Mouse (Mus musculus) splenic B cell, adult 2 months (primary cell): ENCODE data around the gene Erg.

ENCODE experiments used
- DNase-seq: peaks from one replicate; pipeline ENCODE4 v3.0.0-alpha.2; 2011; ENCODE audit warnings: low read depth, low spot score
- H3K27me3 ChIP-seq: 2 replicates; pipeline ENCODE4 v1.6.1; 2012; ENCODE audit warnings: mild to moderate bottlenecking, low read length, moderate library complexity, mixed read lengths; ENCODE audit not compliant: control insufficient read depth, poor library complexity, insufficient read depth, severe bottlenecking
- H3K36me3 ChIP-seq: 2 replicates; pipeline ENCODE4 v1.6.1; 2012; ENCODE audit warnings: mild to moderate bottlenecking, low read length, moderate library complexity, mixed read lengths; ENCODE audit not compliant: control insufficient read depth, poor library complexity, insufficient read depth, severe bottlenecking

Gene Erg

GRCm38 (mm10) chr16:95388292-95388691 is 198.1 kb downstream of the Erg start:
- Histone ChIP-seq H3K36me3 (no peaks in the 10 kb centered on the region), H3K27me3 (no peaks in the 10 kb centered on the region)
- no peak for DNase-seq

GRCm38 (mm10) chr16:95387008-95387407 is 199.4 kb downstream of the Erg start:
- DNase-seq: no peak
- Histone ChIP-seq H3K36me3 (no peaks in the 10 kb centered on the region), H3K27me3 (no peaks in the 10 kb centered on the region)

- H3K27me3 ChIP-seq: no peaks in the 10 kb centered on the region
- peak; percentile 15 for DNase-seq
- H3K36me3 ChIP-seq: no peaks in the 10 kb centered on the region
These were observed 201.0 kb downstream of the Erg start for GRCm38 (mm10) chr16:95385299-95385973.

- peak; percentile 68 for DNase-seq
- H3K27me3 ChIP-seq: no peaks in the 10 kb centered on the region
- H3K36me3 ChIP-seq: no peaks in the 10 kb centered on the region
These were observed 201.7 kb downstream of the Erg start for GRCm38 (mm10) chr16:95384590-95385148.

GRCm38 (mm10) chr16:95382251-95382650 is 204.1 kb downstream of the Erg start:
- no peak for DNase-seq
- Histone ChIP-seq H3K27me3 (no peaks in the 10 kb centered on the region), H3K36me3 (no peaks in the 10 kb centered on the region)

GRCm38 (mm10) chr16:95376834-95377233 is 209.6 kb downstream of the Erg start:
- H3K27me3 ChIP-seq: no peaks in the 10 kb centered on the region
- no peak for DNase-seq
- no peaks in the 10 kb centered on the region for H3K36me3 ChIP-seq

- H3K27me3 ChIP-seq: no peaks in the 10 kb centered on the region
- no peak for DNase-seq
- H3K36me3 ChIP-seq: no peaks in the 10 kb centered on the region
These were observed 210.0 kb downstream of the Erg start for GRCm38 (mm10) chr16:95376364-95376763.

- no peak for DNase-seq
- no peaks in the 10 kb centered on the region for H3K36me3 ChIP-seq
- H3K27me3 ChIP-seq: no peaks in the 10 kb centered on the region
These were observed 211.7 kb downstream of the Erg start for GRCm38 (mm10) chr16:95374646-95375045.

- Histone ChIP-seq H3K27me3 (no peaks in the 10 kb centered on the region), H3K36me3 (no peaks in the 10 kb centered on the region)
- no peak for DNase-seq
These were observed 213.4 kb downstream of the Erg start for GRCm38 (mm10) chr16:95372960-95373359.

- Histone ChIP-seq H3K36me3 (no peaks in the 10 kb centered on the region), H3K27me3 (no peaks in the 10 kb centered on the region)
- DNase-seq: no peak
These were observed 214.7 kb downstream of the Erg start for GRCm38 (mm10) chr16:95371713-95372112.

- Histone ChIP-seq H3K36me3 (no peaks in the 10 kb centered on the region), H3K27me3 (no peaks in the 10 kb centered on the region)
- DNase-seq: no peak
These were observed 219.2 kb downstream of the Erg start for GRCm38 (mm10) chr16:95366989-95367765.

- no peaks in the 10 kb centered on the region for H3K27me3 ChIP-seq
- DNase-seq: no peak
- H3K36me3 ChIP-seq: no peaks in the 10 kb centered on the region
These were observed 221.2 kb downstream of the Erg start for GRCm38 (mm10) chr16:95365214-95365613.

GRCm38 (mm10) chr16:95363632-95364465 is 222.5 kb downstream of the Erg start:
- Histone ChIP-seq H3K36me3 (no peaks in the 10 kb centered on the region), H3K27me3 (no peaks in the 10 kb centered on the region)
- no peak for DNase-seq

GRCm38 (mm10) chr16:95361950-95362349 is 224.4 kb downstream of the Erg start:
- Histone ChIP-seq H3K27me3 (no peaks in the 10 kb centered on the region), H3K36me3 (no peaks in the 10 kb centered on the region)
- DNase-seq: no peak
